Mouse (Mus musculus): ENCODE measurements around the gene Phkg2. TPM values are rescaled to one million over a fixed set of nuclear protein-coding genes. Genes with fewer than 3 reads are reported as not detected.

Gene Phkg2
- total RNA-seq, 2 experiments from 2014 or later: 7.6 to 9.8 TPM

Other genes with a start within 250 kb of the Phkg2 start
- 10 to 100 TPM; 29.4 to 30.7 TPM for gene Zfp768, start 227.8 kb upstream of the Phkg2 start, total RNA-seq (2021)
- 1 to 10 TPM; 1.6 to 3.2 TPM for gene Zfp747, start 197.3 kb upstream of the Phkg2 start, total RNA-seq (2021)
- gene 9130019O22Rik, start 186.2 kb upstream of the Phkg2 start, total RNA-seq (2021): 1 to 10 TPM; 1.3 to 2.0 TPM
- gene E430018J23Rik, start 179.7 kb upstream of the Phkg2 start, total RNA-seq (2021): 1 to 10 TPM; 1.3 to 2.6 TPM
- gene Zfp764, start 166.5 kb upstream of the Phkg2 start, total RNA-seq (2021): 1 to 10 TPM in 1 of 2 experiments, under 1 TPM in 1; 0.89 to 2.1 TPM
- 1 to 10 TPM; 1.3 to 1.7 TPM for gene Zfp688, start 151.3 kb upstream of the Phkg2 start, total RNA-seq (2021)
- gene Zfp689, start 124.2 kb upstream of the Phkg2 start, total RNA-seq (2021): under 1 TPM; 0.69 to 0.87 TPM
- gene Prr14, start 113.7 kb upstream of the Phkg2 start, total RNA-seq (2021): 10 to 100 TPM; 14.7 to 19.3 TPM
- gene Fbrs, start 94.1 kb upstream of the Phkg2 start, total RNA-seq (2021): 10 to 100 TPM; 15.0 to 24.6 TPM
- gene Srcap, start 61.4 kb upstream of the Phkg2 start, total RNA-seq (2021): 10 to 100 TPM; 43.7 to 51.0 TPM
- gene Gm42715, start 53.8 kb upstream of the Phkg2 start, total RNA-seq (2021): 1 to 10 TPM; 4.2 to 5.4 TPM
- not detected for gene Tmem265, start 11.9 kb upstream of the Phkg2 start, total RNA-seq (2021)
- 1 to 10 TPM; 2.6 to 3.5 TPM for gene Ccdc189, start 15.3 kb downstream of the Phkg2 start, total RNA-seq (2021)
- gene Rnf40, start 15.4 kb downstream of the Phkg2 start, total RNA-seq (2021): 10 to 100 TPM; 26.8 to 31.6 TPM
- 10 to 100 TPM in 1 of 2 experiments, 1 to 10 TPM in 1; 6.1 to 10.4 TPM for gene Zfp629, start 42.5 kb downstream of the Phkg2 start, total RNA-seq (2021)
- gene Bcl7c, start 135.6 kb downstream of the Phkg2 start, total RNA-seq (2021): 10 to 100 TPM; 33.7 to 35.3 TPM
- gene Ctf1, start 139.4 kb downstream of the Phkg2 start, total RNA-seq (2021): 10 to 100 TPM; 14.6 to 18.7 TPM
- gene Ctf2, start 158.8 kb downstream of the Phkg2 start, total RNA-seq (2021): not detected
- 1 to 10 TPM; 1.9 to 2.5 TPM for gene Fbxl19, start 171.2 kb downstream of the Phkg2 start, total RNA-seq (2021)
- 1 to 10 TPM; 8.4 to 9.2 TPM for gene Orai3, start 196.5 kb downstream of the Phkg2 start, total RNA-seq (2021)
- 10 to 100 TPM; 13.0 to 21.3 TPM for gene Setd1a, start 203.3 kb downstream of the Phkg2 start, total RNA-seq (2021)
- gene Gm49388, start 212.3 kb downstream of the Phkg2 start, total RNA-seq (2021): 1 to 10 TPM in 1 of 2 experiments, under 1 TPM in 1; 0.31 to 2.1 TPM
- 1 to 10 TPM; 5.5 to 5.6 TPM for gene Hsd3b7, start 227.3 kb downstream of the Phkg2 start, total RNA-seq (2021)